Mouse (Mus musculus): ENCODE results near the gene Dab2.
A peak's percentile ranks its signal among the peaks of the same experiment; 100 is the strongest.

Gene Dab2

GRCm38 (mm10) chr15:6299554-6299953 lies at the start of gene Dab2:
Dab2 (plus strand) TSS chr15:6299788.
- DNase-seq (ENCODE audit: low spot score in 2 of 2) = no peak

- no peak for DNase-seq (ENCODE audit: low spot score in 2 of 2)
Observed at GRCm38 (mm10) chr15:6253471-6253870, 46.1 kb upstream of the Dab2 start.

GRCm38 (mm10) chr15:6254383-6254782 lies 45.2 kb upstream of the Dab2 start:
- DNase-seq (ENCODE audit: low spot score in 2 of 2) = no peak

- no peak for DNase-seq (ENCODE audit: low spot score in 2 of 2)
Observed at GRCm38 (mm10) chr15:6257049-6257448, 42.5 kb upstream of the Dab2 start.

GRCm38 (mm10) chr15:6259957-6260740 lies 39.4 kb upstream of the Dab2 start:
- no peak for DNase-seq (ENCODE audit: low spot score in 2 of 2)

GRCm38 (mm10) chr15:6260741-6261430 lies 38.7 kb upstream of the Dab2 start:
- no peak for DNase-seq (ENCODE audit: low spot score in 2 of 2)

GRCm38 (mm10) chr15:6267147-6267758 lies 32.3 kb upstream of the Dab2 start:
- no peak for DNase-seq (ENCODE audit: low spot score in 2 of 2)

GRCm38 (mm10) chr15:6278606-6279468 lies 20.8 kb upstream of the Dab2 start:
- DNase-seq (ENCODE audit: low spot score in 2 of 2) = no peak

- no peak for DNase-seq (ENCODE audit: low spot score in 2 of 2)
Observed at GRCm38 (mm10) chr15:6280021-6280451, 19.6 kb upstream of the Dab2 start.

- DNase-seq (ENCODE audit: low spot score in 2 of 2) = no peak
Observed at GRCm38 (mm10) chr15:6283249-6283648, 16.3 kb upstream of the Dab2 start.

- DNase-seq (ENCODE audit: low spot score in 2 of 2) = peak in 1 of 2 experiments; percentile 7
Observed at GRCm38 (mm10) chr15:6296071-6296470, 3.5 kb upstream of the Dab2 start.

GRCm38 (mm10) chr15:6298726-6299125 lies 862 bp upstream of the Dab2 start:
- no peak for DNase-seq (ENCODE audit: low spot score in 2 of 2)

GRCm38 (mm10) chr15:6302219-6302618 lies 2.6 kb downstream of the Dab2 start:
- no peak for DNase-seq (ENCODE audit: low spot score in 2 of 2)

GRCm38 (mm10) chr15:6303822-6304221 lies 4.2 kb downstream of the Dab2 start:
- DNase-seq (ENCODE audit: low spot score in 2 of 2) = no peak

GRCm38 (mm10) chr15:6309633-6310032 lies 10.0 kb downstream of the Dab2 start:
- no peak for DNase-seq (ENCODE audit: low spot score in 2 of 2)

- DNase-seq (ENCODE audit: low spot score in 2 of 2) = no peak
Observed at GRCm38 (mm10) chr15:6310417-6310816, 10.8 kb downstream of the Dab2 start.

- no peak for DNase-seq (ENCODE audit: low spot score in 2 of 2)
Observed at GRCm38 (mm10) chr15:6312396-6312795, 12.8 kb downstream of the Dab2 start.

- DNase-seq (ENCODE audit: low spot score in 2 of 2) = no peak
Observed at GRCm38 (mm10) chr15:6319352-6319751, 19.8 kb downstream of the Dab2 start.

- no peak for DNase-seq (ENCODE audit: low spot score in 2 of 2)
Observed at GRCm38 (mm10) chr15:6320501-6320900, 20.9 kb downstream of the Dab2 start.

- no peak for DNase-seq (ENCODE audit: low spot score in 2 of 2)
Observed at GRCm38 (mm10) chr15:6321263-6321662, 21.7 kb downstream of the Dab2 start.

- DNase-seq (ENCODE audit: low spot score in 2 of 2) = no peak
Observed at GRCm38 (mm10) chr15:6322311-6322710, 22.7 kb downstream of the Dab2 start.

GRCm38 (mm10) chr15:6323577-6323976 lies 24.0 kb downstream of the Dab2 start:
- DNase-seq (ENCODE audit: low spot score in 2 of 2) = no peak
